Mouse (Mus musculus): ENCODE data around the gene Cdkn2c.

The Cdkn2c gene

DNA sequence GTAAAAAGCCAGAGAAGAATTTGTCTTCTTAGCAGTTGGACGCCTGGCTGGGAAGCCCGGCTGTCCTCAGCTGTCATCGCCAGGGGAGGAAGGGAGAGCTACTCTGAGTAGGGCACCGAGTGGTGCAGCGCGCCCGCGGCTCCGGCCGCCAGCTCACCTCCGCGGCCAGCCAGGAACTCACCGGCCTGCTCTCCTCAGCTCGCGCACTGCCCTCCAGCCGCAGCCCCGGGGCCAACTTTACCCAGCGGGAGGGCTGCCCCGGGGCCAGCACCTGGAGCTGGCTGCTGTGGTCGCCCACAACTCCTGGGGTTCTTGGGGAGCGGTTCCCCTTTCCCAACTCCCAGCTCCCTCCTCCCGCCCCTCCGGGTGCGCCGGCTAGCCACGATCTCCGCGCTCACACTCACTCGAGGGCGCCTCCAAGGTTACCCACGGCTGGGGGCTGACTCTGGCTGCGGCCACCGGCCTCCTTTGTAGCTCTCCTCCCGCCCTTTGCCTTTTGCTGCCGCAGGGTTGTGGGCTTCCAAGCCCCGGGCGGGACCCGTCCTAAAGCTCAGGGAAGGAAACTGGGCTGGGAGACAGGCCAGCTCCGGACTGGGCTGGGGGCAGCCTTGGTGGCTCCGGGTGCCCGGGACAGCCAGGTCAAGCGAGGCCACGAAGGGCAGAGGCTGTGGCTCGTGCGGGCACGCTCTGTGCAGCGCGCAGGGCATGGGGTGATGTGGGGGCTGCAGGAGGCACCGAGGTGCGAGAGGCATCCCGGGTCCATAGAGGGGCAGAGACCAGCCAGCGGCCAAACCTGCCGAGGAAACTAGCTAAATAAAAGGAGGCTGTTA, 9.8 kb downstream of the Cdkn2c start:
- peak; percentile 68 for DNase-seq (ENCODE audit: low spot score)

DNA sequence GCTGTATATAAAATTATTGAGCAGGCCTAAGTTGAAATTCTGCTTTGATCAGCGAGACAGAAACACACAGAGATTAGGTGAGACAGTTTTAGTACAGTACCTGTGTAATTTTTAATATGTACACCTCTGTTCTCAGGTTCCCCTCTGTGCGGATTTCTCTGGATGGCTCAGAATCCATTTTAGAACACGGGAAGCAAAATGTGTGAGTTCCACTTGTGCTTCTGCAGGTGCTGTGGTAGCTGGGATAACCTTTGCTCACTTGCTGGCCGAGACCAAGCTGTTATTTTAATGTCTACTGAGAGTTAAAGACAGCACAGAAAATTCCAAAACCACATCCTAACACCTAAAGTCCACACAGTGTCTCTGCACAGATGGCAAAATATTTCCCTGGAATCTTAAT, 10.7 kb downstream of the Cdkn2c start:
- no peak for DNase-seq (ENCODE audit: low spot score)

DNA sequence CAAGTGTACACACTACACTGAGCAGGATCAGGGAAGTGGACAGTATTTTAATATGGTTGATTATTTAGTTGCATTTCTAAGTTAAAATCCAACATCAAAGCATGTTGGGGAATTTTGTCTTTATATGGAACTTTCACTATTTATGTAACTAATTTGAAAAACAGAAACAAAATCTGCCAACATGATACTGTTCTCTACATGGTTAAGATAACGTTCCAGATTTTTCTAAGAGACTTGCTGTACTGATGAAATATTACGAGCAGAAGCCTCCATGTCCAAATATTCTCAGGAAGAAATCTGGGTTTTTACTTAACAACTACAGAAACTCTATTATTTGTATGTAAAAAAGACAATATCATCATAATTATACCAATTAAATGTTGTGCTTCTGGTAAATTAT, 11.3 kb downstream of the Cdkn2c start:
- no peak for DNase-seq (ENCODE audit: low spot score)

DNA sequence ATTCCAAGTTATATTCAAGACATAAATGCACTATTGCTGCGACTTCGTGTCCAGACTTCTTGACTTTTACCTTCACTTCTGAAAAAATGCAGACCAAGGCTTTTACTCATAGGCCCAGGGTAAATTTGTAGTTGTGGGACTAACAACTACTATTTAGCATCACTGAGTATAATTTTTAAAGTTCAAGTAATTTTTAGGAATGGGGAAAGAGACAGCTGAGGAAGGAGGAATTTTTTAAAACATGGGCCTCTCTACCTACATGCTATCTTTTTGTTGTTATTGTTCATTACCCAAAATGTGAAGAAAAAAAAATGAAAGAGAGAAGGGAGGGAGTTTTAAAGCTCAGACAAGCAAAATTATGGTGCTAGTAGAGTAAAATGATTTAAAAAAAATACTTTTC, 12.3 kb downstream of the Cdkn2c start:
- no peak for DNase-seq (ENCODE audit: low spot score)

DNA sequence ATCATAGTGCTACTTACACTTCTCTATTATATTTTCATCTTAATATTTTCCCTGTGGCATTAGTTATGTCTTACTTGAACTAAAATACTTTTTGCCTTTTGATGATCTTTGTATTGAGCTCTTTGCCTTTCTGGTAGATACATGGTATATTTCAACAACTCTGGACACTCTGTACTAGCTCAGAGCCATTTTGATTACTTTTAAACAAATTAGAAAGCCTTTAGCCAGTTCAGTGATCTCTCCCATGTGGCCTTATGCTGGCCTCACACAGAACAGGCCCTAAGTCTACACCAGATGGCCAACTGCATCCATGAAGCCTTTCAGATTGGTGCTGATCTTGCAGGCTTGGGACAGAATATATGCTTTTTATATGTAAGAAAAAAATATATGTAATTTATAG, 13.7 kb downstream of the Cdkn2c start:
- DNase-seq (ENCODE audit: low spot score), result no peak

DNA sequence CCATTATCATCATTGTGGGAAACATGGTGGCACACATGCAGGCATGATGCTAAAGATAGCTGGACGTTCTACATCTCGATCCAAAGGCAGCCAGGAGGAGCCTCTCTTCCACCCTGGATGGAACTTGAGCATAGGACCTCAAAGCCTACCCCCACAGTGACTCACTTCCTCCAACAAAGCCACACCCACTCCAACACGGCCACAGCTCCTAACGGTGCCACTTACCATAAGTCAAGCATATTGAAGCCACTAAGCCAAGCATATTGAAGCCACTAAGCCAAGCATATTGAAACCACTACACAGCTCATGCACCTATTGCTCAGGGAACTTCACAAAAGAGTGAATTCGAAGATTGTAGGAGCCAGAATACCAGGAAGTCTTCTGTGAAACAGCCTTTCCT, 17.7 kb downstream of the Cdkn2c start:
- no peak for DNase-seq (ENCODE audit: low spot score)

DNA sequence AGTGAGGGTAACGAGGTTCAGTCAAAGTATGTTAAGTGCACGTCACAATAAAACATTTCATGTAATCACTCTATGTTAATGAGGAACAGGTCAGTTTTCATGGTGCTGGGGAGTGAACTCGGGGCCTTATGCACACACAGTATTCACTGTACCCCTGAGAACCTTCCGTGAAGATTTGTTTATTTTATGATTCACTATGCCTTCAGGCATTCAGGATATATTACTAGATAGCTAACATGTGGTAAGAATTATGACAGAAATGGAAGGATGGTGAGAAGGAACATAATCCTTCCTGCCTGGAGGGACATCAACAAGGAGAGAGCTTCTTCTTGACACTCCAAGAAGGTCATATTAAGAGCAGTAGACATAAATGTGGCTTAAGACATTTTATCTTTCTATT, 19.7 kb downstream of the Cdkn2c start:
- DNase-seq (ENCODE audit: low spot score), result no peak

DNA sequence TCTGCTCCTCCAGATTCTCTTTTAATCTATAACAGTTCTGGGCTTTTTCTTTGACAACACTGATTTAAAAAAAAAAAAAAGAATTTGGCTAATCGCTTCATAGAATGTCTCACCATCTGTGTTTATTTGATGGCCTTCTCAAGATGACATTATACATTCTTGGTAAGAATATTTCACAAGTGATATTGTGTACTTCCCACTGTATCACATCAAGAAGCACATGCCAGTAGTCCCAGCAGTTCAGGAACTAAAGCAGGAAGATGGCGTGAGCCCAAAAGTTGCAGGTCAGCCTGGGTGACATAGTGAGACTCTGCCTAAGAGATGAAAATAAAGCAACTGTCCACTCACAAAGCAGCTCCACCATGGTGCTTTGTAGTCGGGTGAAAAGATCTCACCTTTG, 25.5 kb downstream of the Cdkn2c start:
- DNase-seq (ENCODE audit: low spot score), result no peak

DNA sequence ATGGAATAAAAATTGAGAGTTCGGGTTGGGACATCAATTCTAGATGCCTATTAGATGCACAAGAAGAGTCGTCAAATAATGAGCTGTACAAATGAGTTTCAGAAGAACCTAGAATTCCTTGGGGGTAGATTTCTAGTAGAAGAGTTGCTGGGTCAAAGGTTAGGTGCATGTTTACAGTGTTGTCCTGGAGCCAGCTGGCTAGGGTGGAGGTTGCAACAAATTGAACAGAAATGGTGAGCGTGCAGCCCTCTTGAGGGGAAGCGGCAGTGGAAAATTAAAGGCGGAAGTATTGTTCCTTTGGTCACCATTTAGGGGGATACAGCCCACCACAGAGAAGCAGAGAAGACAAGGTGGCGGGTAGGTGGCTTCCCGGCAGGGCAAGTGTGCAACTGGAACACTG, 26.8 kb downstream of the Cdkn2c start:
- DNase-seq (ENCODE audit: low spot score), result no peak

DNA sequence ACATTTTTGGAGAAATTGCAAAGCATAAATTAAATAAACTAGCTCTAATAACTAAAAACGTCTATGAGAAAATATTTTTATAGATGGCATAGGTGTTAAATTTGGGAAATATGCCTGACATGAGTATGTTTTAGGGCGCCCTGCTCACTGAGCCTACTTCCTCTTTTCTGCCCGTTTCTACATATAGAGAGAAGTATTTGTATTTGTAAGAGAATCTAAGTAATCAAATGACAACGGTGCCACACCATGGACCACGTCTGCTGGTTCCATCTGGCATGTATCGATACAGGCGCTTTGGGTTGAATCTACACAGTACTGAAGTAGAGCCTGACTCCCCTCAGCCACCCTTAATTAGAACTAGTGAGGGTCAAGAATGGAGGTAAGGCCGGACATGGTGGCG, 27.6 kb downstream of the Cdkn2c start:
- no peak for DNase-seq (ENCODE audit: low spot score)

DNA sequence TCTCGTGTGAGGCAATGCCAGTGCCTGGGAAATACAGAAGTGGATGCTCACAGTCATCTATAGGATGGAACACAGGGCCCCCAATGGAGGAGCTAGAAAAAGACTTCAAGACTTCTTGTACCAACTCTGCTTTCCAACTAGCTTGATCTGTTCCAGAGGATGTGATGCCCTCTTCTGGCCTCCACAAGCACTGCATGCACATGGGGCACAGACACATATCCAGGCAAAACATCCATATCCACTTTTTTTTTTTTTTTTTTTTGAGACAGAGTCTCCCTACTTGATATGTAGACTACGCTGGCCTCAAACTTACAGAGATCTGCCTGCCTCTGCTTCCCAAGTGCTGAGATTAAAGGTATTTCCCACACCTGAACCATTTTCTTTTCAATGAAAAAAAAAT, 32.0 kb downstream of the Cdkn2c start:
- DNase-seq (ENCODE audit: low spot score), result no peak

DNA sequence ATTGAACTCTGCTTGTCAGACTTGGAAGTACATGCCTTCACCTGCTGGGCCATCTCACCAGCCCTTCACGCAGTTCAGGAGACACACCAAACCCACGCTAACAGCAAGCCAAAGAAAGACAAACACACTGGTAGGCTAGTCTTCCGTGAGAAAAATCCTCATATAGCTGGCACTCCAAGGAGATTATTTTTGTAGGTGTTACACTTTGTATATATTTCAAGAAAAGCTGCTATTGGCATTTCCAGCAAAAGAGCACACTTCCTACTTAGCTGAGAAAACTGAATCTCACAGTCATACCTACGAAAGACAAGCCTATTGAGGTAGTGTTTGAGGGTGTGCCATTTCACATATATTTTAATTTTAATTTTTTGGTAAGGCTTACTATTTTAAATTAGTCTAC, 36.0 kb downstream of the Cdkn2c start:
- no peak for DNase-seq (ENCODE audit: low spot score)

DNA sequence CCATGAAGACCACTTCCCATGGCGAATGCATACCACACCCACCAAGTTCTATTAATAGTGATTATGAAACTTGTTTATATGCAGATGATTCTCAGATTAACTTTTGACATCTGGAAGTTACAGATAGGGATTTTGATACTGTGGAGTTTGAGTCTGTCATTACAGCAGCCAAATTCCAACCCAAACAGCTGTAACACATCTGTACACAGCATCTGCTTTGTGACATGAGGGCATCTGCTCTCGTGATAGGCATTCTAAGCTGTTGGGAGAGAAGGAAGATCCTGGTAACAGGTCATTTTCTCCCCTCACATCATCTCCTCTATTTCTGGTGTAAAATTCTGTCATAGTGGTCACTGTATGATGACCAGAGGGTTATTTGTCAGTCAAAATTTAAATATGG, 36.8 kb downstream of the Cdkn2c start:
- no peak for DNase-seq (ENCODE audit: low spot score)

DNA sequence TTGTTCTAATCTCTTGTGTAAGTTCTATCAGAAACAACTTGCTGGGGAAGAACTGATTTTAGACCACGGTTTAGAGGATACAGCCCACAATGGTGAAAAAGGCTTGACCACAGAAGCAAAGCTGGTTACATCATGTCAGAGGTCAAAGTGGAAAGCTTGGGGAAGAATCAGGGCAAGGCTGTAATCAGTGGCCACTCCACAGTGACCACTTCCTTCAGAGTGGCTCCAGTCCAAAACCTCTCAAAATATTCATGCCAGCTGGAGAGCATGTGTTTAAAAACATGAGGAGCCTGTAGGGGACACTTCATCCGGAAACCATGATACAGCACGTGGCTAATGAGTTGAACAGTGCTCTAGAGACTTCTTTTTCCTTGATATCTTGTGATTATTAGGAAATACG, 54.4 kb downstream of the Cdkn2c start:
- no peak for DNase-seq (ENCODE audit: low spot score)
